In genomic region chr4:134862996-134863395, GRCm38 (mm10) we compare ENCODE assay signal across 29 mouse cellular contexts. TPM values are rescaled to one million over a fixed set of nuclear protein-coding genes. Genes with fewer than 3 reads are reported as not detected.
DNase-seq lines count a peak whose midpoint lies in the region; ATAC-seq lines count a peak whose summit lies in the region.
"Had no signal": no experiment of that assay in that cellular context is flagged by ENCODE, and none has a peak within 500 bp of the region (broad histone marks: within the 10 kb centered on the region; RNA-seq: fewer than 3 reads in every experiment).

No protein-coding gene starts in this region.

- no peaks in the 10 kb centered on the region for H3K27me3 ChIP-seq in erythroblast, embryonic 14.5 days (ENCODE audit: control insufficient read depth)
- no peaks in the 10 kb centered on the region for H3K27me3 ChIP-seq in liver, embryonic 13.5 days
- no peaks in the 10 kb centered on the region for H3K27me3 ChIP-seq in liver, embryonic 16.5 days (ENCODE audit: control insufficient read depth, insufficient read depth, low read depth, low read length)
- 0 out of 2 replicates have a peak, but pooled peaks cover 1% of the 10 kb centered on the region for H3K27me3 ChIP-seq in hindbrain, embryonic 11.5 days (ENCODE audit: control insufficient read depth, insufficient read depth, low read length)
- H3K27me3 ChIP-seq: heart, embryonic 15.5 days; Patski had no signal

- intact Hi-C loops in heart, postnatal 36 days (cut with DNase I) = no loop called here

- H3K9me3 ChIP-seq in erythroblast, embryonic 14.5 days (ENCODE audit: control insufficient read depth, low read length) = no peaks in the 10 kb centered on the region
- H3K9me3 ChIP-seq in liver, embryonic 13.5 days (replicated peaks) = no peaks in the 10 kb centered on the region
- H3K9me3 ChIP-seq in liver, embryonic 16.5 days (replicated peaks; ENCODE audit: control insufficient read depth, low read length) = no peaks in the 10 kb centered on the region
- no peaks in the 10 kb centered on the region for H3K9me3 ChIP-seq in hindbrain, embryonic 11.5 days (ENCODE audit: control insufficient read depth, low read length)
- H3K9me3 ChIP-seq: embryonic facial prominence, embryonic 10.5 days; embryonic facial prominence, embryonic 13.5 days; forebrain, embryonic 12.5 days; forebrain, embryonic 15.5 days; G1E; heart, embryonic 12.5 days; heart, embryonic 15.5 days; hindbrain, embryonic 13.5 days had no signal

- H3K4me1 ChIP-seq in erythroblast, embryonic 14.5 days (ENCODE audit: control insufficient read depth) = peaks cover 62% of the 10 kb centered on the region
- peaks cover 48% of the 10 kb centered on the region for H3K4me1 ChIP-seq in liver, embryonic 13.5 days (replicated peaks)
- peaks cover 19% of the 10 kb centered on the region for H3K4me1 ChIP-seq in liver, embryonic 16.5 days (ENCODE audit: control insufficient read depth, low read depth, low read length)
- no peaks in the 10 kb centered on the region for H3K4me1 ChIP-seq in hindbrain, embryonic 11.5 days (replicated peaks; ENCODE audit: control insufficient read depth, insufficient read depth, low read length)
- H3K4me1 ChIP-seq: embryonic facial prominence, embryonic 13.5 days; forebrain, embryonic 12.5 days; forebrain, embryonic 15.5 days; hindbrain, embryonic 13.5 days had no signal

- H3K4me2 ChIP-seq in liver, embryonic 13.5 days = peak overlapping the region; percentile 92
- H3K4me2 ChIP-seq in liver, embryonic 16.5 days (ENCODE audit: low read depth, low read length) = peak overlapping the region; percentile 70
- no peak overlapping the region for H3K4me2 ChIP-seq in hindbrain, embryonic 11.5 days (replicated peaks; ENCODE audit: low read depth, low read length)
- H3K4me2 ChIP-seq: embryonic facial prominence, embryonic 13.5 days; forebrain, embryonic 12.5 days; forebrain, embryonic 15.5 days; heart, embryonic 12.5 days; heart, embryonic 15.5 days; hindbrain, embryonic 13.5 days had no signal

- DNase-seq in liver = peak; percentile 63
- no peak for DNase-seq in liver, embryonic 13.5 days
- no peak for DNase-seq in hindbrain, embryonic 11.5 days (ENCODE audit: low spot score)
- no peak for DNase-seq in natural killer cell, adult 2 months (ENCODE audit: low spot score in 2 of 2)
- no peak for DNase-seq in heart, postnatal 36 days
- DNase-seq: adrenal gland, postnatal 10 days; adrenal gland, postnatal 36 days; cerebellum, adult 11-12 months; cerebellum, adult 8-10 months; cerebellum, postnatal 10 days; cerebellum, postnatal 36 days; embryo, embryonic 11 days; gastrocnemius, postnatal 25 days; heart, adult 18-20 months; heart, postnatal 10 days had no signal

- peaks cover 50% of the 10 kb centered on the region for H3K36me3 ChIP-seq in erythroblast, embryonic 14.5 days (ENCODE audit: control insufficient read depth)
- H3K36me3 ChIP-seq in liver, embryonic 13.5 days = peaks cover 17% of the 10 kb centered on the region
- H3K36me3 ChIP-seq in liver, embryonic 16.5 days (ENCODE audit: control insufficient read depth, insufficient read depth) = peaks cover 4% of the 10 kb centered on the region
- H3K36me3 ChIP-seq in hindbrain, embryonic 11.5 days (ENCODE audit: control insufficient read depth, insufficient read depth, low read length) = no peaks in the 10 kb centered on the region
- H3K36me3 ChIP-seq: embryonic facial prominence, embryonic 10.5 days; embryonic facial prominence, embryonic 13.5 days; forebrain, embryonic 12.5 days; forebrain, embryonic 15.5 days; G1E; heart, embryonic 12.5 days; heart, embryonic 15.5 days; hindbrain, embryonic 13.5 days had no signal

- H3K27ac ChIP-seq in liver, embryonic 13.5 days = peak overlapping the region; percentile 100
- H3K27ac ChIP-seq in liver, embryonic 16.5 days (ENCODE audit: low read length) = peak overlapping the region; percentile 82
- H3K27ac ChIP-seq in hindbrain, embryonic 11.5 days (ENCODE audit: low read depth, low read length) = no peak overlapping the region
- H3K27ac ChIP-seq: embryonic facial prominence, embryonic 10.5 days; embryonic facial prominence, embryonic 13.5 days; forebrain, embryonic 12.5 days; forebrain, embryonic 15.5 days; heart, embryonic 15.5 days; hindbrain, embryonic 13.5 days had no signal

- no peak for ATAC-seq in erythroblast, adult 5-6 weeks (replicated peaks; ENCODE audit: low FRiP score, poor library complexity, severe bottlenecking)
- ATAC-seq in liver, embryonic 13.5 days (ENCODE audit: low read depth) = no peak
- ATAC-seq in liver, embryonic 16.5 days (ENCODE audit: low read depth) = no peak
- no peak for ATAC-seq in hindbrain, embryonic 11.5 days (ENCODE audit: low FRiP score)
- ATAC-seq: forebrain, embryonic 15.5 days; hindbrain, embryonic 16.5 days; Patski had no signal

- peak overlapping the region; percentile 79 for H3K4me3 ChIP-seq in erythroblast, embryonic 14.5 days (replicated peaks)
- peak overlapping the region; percentile 84 for H3K4me3 ChIP-seq in liver, embryonic 13.5 days (replicated peaks)
- peak overlapping the region; percentile 77 for H3K4me3 ChIP-seq in liver, embryonic 16.5 days (ENCODE audit: low read depth, low read length)
- H3K4me3 ChIP-seq in hindbrain, embryonic 11.5 days (ENCODE audit: low read depth, low read length) = no peak overlapping the region
- H3K4me3 ChIP-seq: embryonic facial prominence, embryonic 10.5 days; embryonic facial prominence, embryonic 13.5 days; forebrain, embryonic 12.5 days; forebrain, embryonic 15.5 days; heart, embryonic 12.5 days; heart, embryonic 15.5 days; hindbrain, embryonic 13.5 days had no signal

- 36% methylated on average over 7 of the region's 7 CpGs for WGBS in liver, embryonic 13.5 days (ENCODE audit: insufficient replicate concordance)
- 33% methylated on average over 7 of the region's 7 CpGs for WGBS in liver, embryonic 16.5 days (ENCODE audit: insufficient replicate concordance)
- WGBS in hindbrain, embryonic 11.5 days = 85% methylated on average over 7 of the region's 7 CpGs

- H3K9ac ChIP-seq in liver, embryonic 13.5 days = peak overlapping the region; percentile 98
- H3K9ac ChIP-seq in liver, embryonic 16.5 days (ENCODE audit: low read depth, low read length) = peak overlapping the region; percentile 67
- no peak overlapping the region for H3K9ac ChIP-seq in hindbrain, embryonic 11.5 days (ENCODE audit: low read depth, low read length)
- H3K9ac ChIP-seq: embryonic facial prominence, embryonic 13.5 days; forebrain, embryonic 12.5 days; forebrain, embryonic 15.5 days; heart, embryonic 12.5 days; heart, embryonic 15.5 days; hindbrain, embryonic 13.5 days had no signal

RNA-seq across cellular contexts. Expression of gene Rhd, which starts 1.3 kb away (rescaled TPM):
- polyA plus RNA-seq in erythroblast, embryonic 14.5 days (2012) = 54.9 and 73.6 TPM in 2 replicates
- total RNA-seq in erythroblast, adult 5-6 weeks (2015; ENCODE audit: low replicate concordance) = 408 and 436 TPM in 2 replicates
- total RNA-seq in erythroblast, adult 5-6 weeks (2017; ENCODE audit: low replicate concordance) = 820 and 839 TPM in 2 replicates
- polyA plus RNA-seq in liver, embryonic 13.5 days (2015; fragmentation: Nextera tagmentation; extraction: Ambion mirVana) = 545 and 561 TPM in 2 replicates
- polyA plus RNA-seq in liver, embryonic 16.5 days (2015; fragmentation: Nextera tagmentation; extraction: Ambion mirVana) = 522 and 550 TPM in 2 replicates
- 15.1 and 19.4 TPM in 2 replicates for polyA plus RNA-seq in hindbrain, embryonic 11.5 days (2014; fragmentation: Nextera tagmentation; extraction: Ambion mirVana)
- 1 to 10 TPM; 2.8 to 3.0 TPM for total RNA-seq in heart, postnatal 36 days (2021)
- total RNA-seq: gastrocnemius, adult 8-10 months; gastrocnemius, postnatal 25 days had no signal

RNA-seq across cellular contexts. Expression of gene Maco1, which starts 9.9 kb away (rescaled TPM):
- 1.4 and 1.5 TPM in 2 replicates for polyA plus RNA-seq in erythroblast, embryonic 14.5 days (2012)
- total RNA-seq in erythroblast, adult 5-6 weeks (2015; ENCODE audit: low replicate concordance) = 13.0 and 19.4 TPM in 2 replicates
- total RNA-seq in erythroblast, adult 5-6 weeks (2017; ENCODE audit: low replicate concordance) = 36.0 and 39.9 TPM in 2 replicates
- 19.0 and 23.3 TPM in 2 replicates for polyA plus RNA-seq in liver, embryonic 13.5 days (2015; fragmentation: Nextera tagmentation; extraction: Ambion mirVana)
- polyA plus RNA-seq in liver, embryonic 16.5 days (2015; fragmentation: Nextera tagmentation; extraction: Ambion mirVana) = 16.0 and 16.8 TPM in 2 replicates
- 59.0 and 73.1 TPM in 2 replicates for polyA plus RNA-seq in hindbrain, embryonic 11.5 days (2014; fragmentation: Nextera tagmentation; extraction: Ambion mirVana)
- 10 to 100 TPM; 23.9 to 24.7 TPM for total RNA-seq in heart, postnatal 36 days (2021)

RNA-seq across cellular contexts. Expression of gene Tmem50a, which starts 51.8 kb away (rescaled TPM):
- polyA plus RNA-seq in erythroblast, embryonic 14.5 days (2012) = 1.0 and 1.2 TPM in 2 replicates
- 150 and 151 TPM in 2 replicates for total RNA-seq in erythroblast, adult 5-6 weeks (2015; ENCODE audit: low replicate concordance)
- total RNA-seq in erythroblast, adult 5-6 weeks (2017; ENCODE audit: low replicate concordance) = 200 and 208 TPM in 2 replicates
- 83.1 and 92.7 TPM in 2 replicates for polyA plus RNA-seq in liver, embryonic 13.5 days (2015; fragmentation: Nextera tagmentation; extraction: Ambion mirVana)
- polyA plus RNA-seq in liver, embryonic 16.5 days (2015; fragmentation: Nextera tagmentation; extraction: Ambion mirVana) = 79.1 and 82.5 TPM in 2 replicates
- polyA plus RNA-seq in hindbrain, embryonic 11.5 days (2014; fragmentation: Nextera tagmentation; extraction: Ambion mirVana) = 153 and 167 TPM in 2 replicates
- 10 to 100 TPM; 65.8 to 71.3 TPM for total RNA-seq in heart, postnatal 36 days (2021)

Comparison
In these comparisons a context has a peak if more than half of its experiments do, and no peak if none do; other contexts are left out.
1. RNA of gene Tmem50a, which starts 51.8 kb away (polyA plus RNA-seq): 153 to 167 TPM in hindbrain, embryonic 11.5 days, 83.1 to 92.7 TPM in liver, embryonic 13.5 days and 79.1 to 82.5 TPM in liver, embryonic 16.5 days; 1.0 to 1.2 TPM in erythroblast, embryonic 14.5 days; every median in the first group is over 10 times any median in the second.